Mouse (Mus musculus) urinary bladder, postnatal 4 days (tissue): ENCODE measurements around the gene Vps51.
A peak's percentile ranks its signal among the peaks of the same experiment; 100 is the strongest.
"Not testable (repeated sequence)": the region's sequence is repeated elsewhere in the genome, so short reads cannot be mapped to it uniquely, and the experiment has no call there.

Experiments used
- DNase-seq, 2 experiments: peaks; one replicate each; pipeline ENCODE4 v3.0.0; 2021 to 2022; ENCODE audit warnings: low spot score in 2 of 2

Gene Vps51

DNA sequence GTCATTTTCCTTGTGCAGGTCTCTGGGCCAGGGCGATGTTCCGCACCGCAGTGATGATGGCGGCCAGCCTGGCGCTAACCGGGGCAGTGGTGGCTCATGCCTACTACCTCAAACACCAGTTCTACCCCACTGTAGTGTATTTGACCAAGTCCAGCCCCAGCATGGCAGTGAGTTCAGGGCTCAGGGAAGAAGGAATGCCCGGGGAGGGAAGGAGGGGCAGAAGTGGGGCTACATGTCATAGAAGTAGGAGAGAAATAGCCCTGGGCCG is 29.2 kb downstream of the Vps51 start:
- no peak for DNase-seq

DNA sequence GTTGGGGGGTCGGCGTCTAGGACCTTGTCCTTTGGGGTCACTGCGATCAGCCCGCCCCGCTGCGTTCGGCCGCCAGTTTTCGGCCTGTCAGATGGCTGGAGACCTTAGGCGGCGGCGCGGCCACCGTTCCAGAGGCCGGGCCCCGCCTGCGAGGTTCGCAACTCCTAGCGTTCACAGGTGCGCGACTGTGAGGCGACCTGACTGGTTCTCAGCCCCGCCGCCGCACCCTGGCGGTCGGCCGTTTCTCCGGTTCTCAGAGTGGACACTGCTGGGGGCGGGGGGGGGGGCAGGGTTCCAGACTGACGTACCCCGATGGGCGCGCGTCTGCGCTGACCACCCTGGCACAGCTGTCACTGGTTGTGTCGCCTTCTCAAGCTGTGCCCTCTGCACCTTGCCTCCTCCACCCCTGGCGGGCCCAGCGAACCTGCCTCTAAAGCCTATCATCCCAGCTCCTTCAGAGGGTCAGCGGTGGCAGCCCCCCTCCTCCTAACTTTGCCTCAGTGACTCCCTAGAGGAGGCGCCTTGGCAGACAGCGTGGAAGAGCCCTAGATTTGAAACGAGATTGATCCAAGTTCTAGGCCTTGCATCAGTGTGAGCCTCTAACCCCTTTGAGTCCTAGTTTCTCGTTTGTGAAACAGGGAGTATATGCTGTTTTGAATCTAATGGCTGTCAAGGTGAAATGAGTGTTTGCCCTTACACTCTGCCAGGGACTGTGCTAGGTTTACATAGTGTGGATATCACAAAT is 29.7 kb downstream of the Vps51 start:
- no peak for DNase-seq

GRCm38 (mm10) chr19:6046294-6047153 is 30.5 kb downstream of the Vps51 start, which contains the start of gene Syvn1:
Syvn1 (plus strand) TSS chr19:6046576.
- DNase-seq: peak; percentile 85 to 87

GRCm38 (mm10) chr19:6045366-6046293 is 31.4 kb downstream of the Vps51 start:
- no peak for DNase-seq

DNA sequence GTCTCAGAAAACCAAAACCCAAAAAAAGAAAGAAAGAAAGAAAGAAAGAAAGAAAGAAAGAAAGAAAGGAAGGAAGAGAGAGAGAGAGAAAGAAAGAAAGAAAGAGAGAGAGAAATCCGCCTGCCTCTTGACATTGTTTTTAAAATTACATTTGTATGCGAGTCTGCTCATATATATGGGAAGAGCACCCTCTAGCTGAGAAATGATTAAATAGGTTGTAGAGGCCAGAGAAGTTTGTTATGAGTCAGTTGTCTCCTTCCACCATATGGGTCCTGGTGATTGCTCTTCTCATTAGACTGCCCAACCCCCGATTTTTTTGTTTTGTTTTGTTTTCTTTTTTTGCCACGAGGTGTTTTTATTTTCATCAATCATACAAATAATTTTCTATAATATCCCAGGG is 32.9 kb downstream of the Vps51 start:
- not testable (repeated sequence) for DNase-seq

- no peak for DNase-seq
Observed at GRCm38 (mm10) chr19:6042293-6042692, 34.7 kb downstream of the Vps51 start.

DNA sequence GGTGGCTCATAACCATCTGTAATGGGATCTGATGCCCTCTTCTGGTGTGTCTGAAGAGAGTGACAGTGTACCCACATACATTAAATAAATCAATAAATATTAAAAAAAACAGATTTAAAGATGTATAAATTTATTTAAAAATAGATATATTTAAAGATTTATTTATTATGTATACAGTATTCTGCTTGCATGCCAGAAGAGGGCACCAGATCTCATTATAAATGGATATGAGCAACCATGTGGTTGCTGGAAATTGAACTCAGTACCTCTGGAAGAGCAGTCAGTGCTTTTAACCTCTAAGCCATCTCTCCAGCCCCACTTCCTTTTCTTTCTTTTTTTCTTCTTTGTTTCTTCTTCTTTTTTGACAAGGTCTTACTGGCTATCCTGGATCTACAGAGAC is 37.0 kb downstream of the Vps51 start:
- no peak for DNase-seq

GRCm38 (mm10) chr19:6038326-6038725 is 38.7 kb downstream of the Vps51 start:
- DNase-seq: no peak

DNA sequence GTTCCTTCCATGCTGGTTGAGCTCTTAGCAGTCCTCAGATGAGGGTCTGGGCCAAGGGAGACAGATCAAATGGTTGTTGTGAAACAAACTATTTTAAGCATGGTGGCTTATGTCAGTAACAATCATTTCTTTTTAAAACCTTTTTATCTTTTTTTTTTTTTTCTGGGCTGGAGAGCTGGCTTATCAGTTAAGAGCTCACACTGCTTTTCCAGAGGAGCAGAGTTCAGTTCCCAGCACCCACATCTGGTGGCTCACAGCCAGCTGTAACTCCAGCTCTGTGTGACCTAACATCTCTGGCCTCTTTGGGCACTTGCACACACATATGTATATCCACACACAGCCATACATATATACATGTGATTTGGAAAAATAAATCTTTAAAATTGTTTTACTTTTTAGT is 39.3 kb downstream of the Vps51 start:
- DNase-seq: no peak

DNA sequence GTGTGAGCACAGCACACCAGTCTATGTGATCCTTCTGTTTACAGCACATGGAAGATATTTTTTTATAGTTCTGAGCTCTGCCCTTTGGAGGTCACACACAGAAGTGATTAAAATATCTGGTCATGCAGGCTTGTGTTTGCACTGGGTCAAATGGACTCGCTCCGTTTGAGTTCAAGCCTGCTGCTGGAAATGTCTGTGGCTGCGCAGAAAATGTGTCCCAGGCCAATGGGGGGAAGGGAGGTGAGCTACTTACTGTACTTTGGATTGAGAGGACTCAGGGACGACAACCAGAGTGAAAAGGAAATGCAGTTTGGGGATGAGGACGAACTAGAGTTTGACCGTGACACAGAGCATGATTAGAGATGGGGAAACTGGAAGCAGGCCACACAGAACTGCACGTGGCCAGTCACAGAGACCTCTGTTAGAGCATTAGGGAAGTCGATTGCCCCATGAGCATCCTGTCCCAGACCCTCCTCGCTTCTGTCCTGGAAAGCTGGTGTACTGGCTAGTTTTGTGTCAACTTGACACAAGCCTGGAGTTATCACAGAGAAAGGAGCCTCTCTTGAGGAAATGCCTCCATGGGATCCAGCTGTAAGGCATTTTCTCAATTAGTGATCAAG is 41.0 kb downstream of the Vps51 start:
- no peak for DNase-seq

DNA sequence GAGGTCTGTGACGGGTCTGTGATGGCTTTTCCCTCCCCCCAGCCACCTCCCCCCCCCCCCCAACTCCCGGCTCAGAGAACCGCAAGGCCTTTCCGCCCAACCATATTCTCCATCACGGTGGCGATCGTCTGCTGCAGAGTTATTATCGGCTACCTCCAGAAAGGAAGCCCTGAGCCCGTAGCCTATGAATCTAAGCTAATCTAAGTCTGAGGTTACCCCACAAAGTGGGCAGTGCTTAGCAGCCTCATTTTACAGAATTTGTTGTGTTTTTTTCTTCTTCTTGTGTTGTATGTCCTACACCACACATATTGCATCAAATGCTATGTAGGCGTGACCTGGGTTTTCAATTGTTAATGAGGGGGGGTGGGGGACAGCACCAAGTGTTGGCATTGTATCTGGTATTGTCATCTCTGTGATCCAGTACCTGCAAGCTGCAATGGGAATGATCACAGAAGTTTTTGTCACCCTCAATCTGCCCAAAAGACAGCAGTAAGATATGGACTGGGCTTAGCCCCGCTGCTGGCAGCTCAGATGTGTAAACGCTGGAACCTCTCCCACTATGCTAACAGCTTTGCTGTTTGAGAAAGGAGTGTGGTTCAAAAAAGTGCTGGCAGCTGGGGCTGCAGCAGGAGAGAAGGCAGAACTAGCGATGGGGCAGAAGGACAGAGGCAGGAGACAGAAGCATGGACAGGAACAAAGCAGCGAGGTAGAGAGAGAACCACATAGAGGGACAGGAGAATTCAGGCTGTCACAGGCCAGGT is 46.3 kb downstream of the Vps51 start:
- no peak for DNase-seq

DNA sequence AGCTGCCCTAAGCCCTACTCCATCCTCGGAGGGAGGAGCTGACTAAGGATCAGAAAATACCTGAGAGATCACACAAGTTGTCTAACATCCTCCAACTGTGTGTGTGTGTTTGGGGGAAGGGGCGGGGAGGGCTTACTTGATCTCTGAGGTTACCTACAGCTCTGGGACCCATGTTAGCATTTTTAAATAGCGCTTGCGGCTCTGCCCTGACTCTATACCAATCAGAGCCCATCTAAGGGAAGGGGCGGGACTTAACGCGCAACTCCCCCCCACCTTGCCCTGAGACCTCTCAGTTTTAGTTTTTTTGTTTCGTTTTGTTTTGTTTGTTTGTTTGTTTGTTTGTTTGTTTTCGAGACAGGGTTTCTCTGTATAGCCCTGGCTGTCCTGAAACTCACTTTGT is 47.6 kb downstream of the Vps51 start:
- DNase-seq: no peak

GRCm38 (mm10) chr19:6028991-6029390 is 48.0 kb downstream of the Vps51 start:
- no peak for DNase-seq

DNA sequence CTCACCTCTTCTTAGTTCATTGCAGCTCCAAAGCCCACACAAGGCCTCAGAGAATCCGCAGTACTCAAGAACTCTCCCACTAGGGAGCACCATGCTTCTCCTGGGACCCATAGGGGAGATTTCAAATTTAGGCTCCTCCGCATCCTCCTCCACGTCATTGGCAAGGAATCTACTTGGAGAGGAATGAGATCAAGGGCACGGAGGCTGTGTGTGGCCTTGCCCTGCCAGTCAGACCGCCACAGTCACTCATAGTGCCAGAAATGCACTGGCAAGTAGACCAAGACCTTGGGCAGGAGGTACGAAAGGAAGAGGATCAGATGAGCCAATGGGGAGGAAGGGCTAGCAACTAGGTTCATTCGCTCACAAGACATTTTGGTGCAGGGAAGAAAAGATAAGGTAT is 53.1 kb downstream of the Vps51 start:
- DNase-seq: no peak

- DNase-seq: no peak
Observed at GRCm38 (mm10) chr19:6023059-6023458, 54.0 kb downstream of the Vps51 start.

GRCm38 (mm10) chr19:6020276-6020675 is 56.8 kb downstream of the Vps51 start:
- DNase-seq: no peak

DNA sequence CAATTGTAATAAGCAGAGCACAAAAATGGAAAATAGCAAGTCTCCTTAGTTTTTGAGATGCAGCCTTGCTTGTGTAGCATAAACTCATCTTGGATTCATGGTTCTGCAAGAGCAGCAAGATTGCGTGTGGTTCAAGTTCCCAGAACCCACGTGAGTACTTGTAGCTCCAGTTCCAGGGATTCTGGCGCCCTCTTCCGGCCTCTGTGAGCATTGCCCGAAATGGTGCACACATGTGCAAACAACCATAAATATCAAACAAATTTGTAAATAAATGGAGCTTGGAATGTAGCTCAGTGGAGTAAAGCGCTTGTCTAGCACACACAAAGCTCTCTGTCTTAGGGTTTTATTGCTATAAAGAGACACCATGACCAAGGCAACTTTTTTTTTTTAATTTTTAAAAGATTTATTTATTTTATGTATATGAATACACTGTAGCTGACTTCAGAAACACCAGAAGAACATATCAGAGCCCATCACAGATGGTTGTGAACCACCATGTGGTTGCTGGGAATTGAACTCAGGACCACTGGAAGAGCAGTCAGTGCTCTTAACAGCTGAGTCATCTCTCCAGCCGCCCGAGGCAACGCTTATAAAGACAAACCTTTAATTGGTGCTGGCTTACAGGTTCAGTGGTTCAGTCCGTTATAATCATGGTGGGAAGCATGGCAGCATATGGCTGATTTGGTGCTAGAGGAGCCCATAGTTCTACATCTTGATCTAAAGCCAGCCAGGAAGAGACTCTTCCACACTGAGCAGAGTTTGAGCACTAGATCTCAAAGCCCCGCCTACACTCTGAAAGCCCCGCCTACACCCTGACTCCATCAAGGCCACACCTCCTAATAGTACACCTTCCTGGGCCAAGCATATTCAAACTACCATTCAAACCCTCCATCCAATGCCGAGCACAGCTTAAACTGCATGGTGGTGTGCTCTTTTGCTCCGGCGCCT is 58.6 kb downstream of the Vps51 start:
- peak; percentile 66 to 90 for DNase-seq
